Mouse (Mus musculus): ENCODE measurements at regions not wholly inside any gene's neighbourhood (a gene's known extent, or its start where the extent isn't known, plus 50 kb on each side); places are given as distances from the start of the nearest gene placed in this dataset.
A peak's percentile ranks its signal among the peaks of the same experiment; 100 is the strongest.

- H3K27me3 ChIP-seq (ENCODE audit: control insufficient read depth, insufficient read depth, low read length), result no peaks in the 10 kb centered on the region
- no peaks in the 10 kb centered on the region for H3K36me3 ChIP-seq (ENCODE audit: control insufficient read depth, insufficient read depth, low read length)
- H3K27ac ChIP-seq (ENCODE audit: low read depth, low read length), result no peak overlapping the region
- ATAC-seq (ENCODE audit: low FRiP score, low TSS enrichment), result no peak
- H3K4me2 ChIP-seq (replicated peaks; ENCODE audit: low read depth, low read length), result no peak overlapping the region
- H3K4me1 ChIP-seq (ENCODE audit: control insufficient read depth, insufficient read depth, low read length), result no peaks in the 10 kb centered on the region
- H3K9me3 ChIP-seq (ENCODE audit: control insufficient read depth, low read length), result no peaks in the 10 kb centered on the region
- no peak overlapping the region for H3K9ac ChIP-seq (ENCODE audit: low read depth, low read length)
- H3K4me3 ChIP-seq (ENCODE audit: low read length), result no peak overlapping the region
- WGBS, result 89% methylated on average over 8 of the region's 8 CpGs
Measured at GRCm38 (mm10) chr9:52835481-52836150, 156.0 kb upstream of the AI593442 start.

GRCm38 (mm10) chr9:52826781-52827180 lies 147.2 kb upstream of the AI593442 start:
- ATAC-seq (ENCODE audit: low FRiP score, low TSS enrichment), result no peak
- no peaks in the 10 kb centered on the region for H3K9me3 ChIP-seq (ENCODE audit: control insufficient read depth, low read length)
- H3K9ac ChIP-seq (ENCODE audit: low read depth, low read length), result no peak overlapping the region
- no peak overlapping the region for H3K4me2 ChIP-seq (replicated peaks; ENCODE audit: low read depth, low read length)
- H3K4me3 ChIP-seq (ENCODE audit: low read length), result no peak overlapping the region
- H3K27ac ChIP-seq (ENCODE audit: low read depth, low read length), result no peak overlapping the region
- 83% methylated on average over 1 of the region's 1 CpGs for WGBS
- H3K27me3 ChIP-seq (ENCODE audit: control insufficient read depth, insufficient read depth, low read length), result no peaks in the 10 kb centered on the region
- no peaks in the 10 kb centered on the region for H3K4me1 ChIP-seq (ENCODE audit: control insufficient read depth, insufficient read depth, low read length)
- H3K36me3 ChIP-seq (ENCODE audit: control insufficient read depth, insufficient read depth, low read length), result no peaks in the 10 kb centered on the region

- H3K36me3 ChIP-seq (ENCODE audit: control insufficient read depth, insufficient read depth, low read length), result no peaks in the 10 kb centered on the region
- H3K4me1 ChIP-seq (ENCODE audit: control insufficient read depth, insufficient read depth, low read length), result no peaks in the 10 kb centered on the region
- no peaks in the 10 kb centered on the region for H3K9me3 ChIP-seq (ENCODE audit: control insufficient read depth, low read length)
- no peak overlapping the region for H3K9ac ChIP-seq (ENCODE audit: low read depth, low read length)
- no peak overlapping the region for H3K4me3 ChIP-seq (ENCODE audit: low read length)
- H3K27ac ChIP-seq (ENCODE audit: low read depth, low read length), result no peak overlapping the region
- H3K27me3 ChIP-seq (ENCODE audit: control insufficient read depth, insufficient read depth, low read length), result no peaks in the 10 kb centered on the region
- ATAC-seq (ENCODE audit: low FRiP score, low TSS enrichment), result no peak
- WGBS, result 70% methylated on average over 4 of the region's 4 CpGs
- no peak overlapping the region for H3K4me2 ChIP-seq (replicated peaks; ENCODE audit: low read depth, low read length)
Measured at GRCm38 (mm10) chr9:52816309-52816708, 136.7 kb upstream of the AI593442 start.

GRCm38 (mm10) chr9:52802969-52803368 lies 123.4 kb upstream of the AI593442 start:
- Histone ChIP-seq H3K27ac (ENCODE audit: low read depth, low read length) (no peak overlapping the region), H3K9me3 (ENCODE audit: control insufficient read depth, low read length) (no peaks in the 10 kb centered on the region), H3K4me3 (ENCODE audit: low read length) (no peak overlapping the region), H3K4me2 (replicated peaks; ENCODE audit: low read depth, low read length) (no peak overlapping the region), H3K4me1 (ENCODE audit: control insufficient read depth, insufficient read depth, low read length) (no peaks in the 10 kb centered on the region), H3K27me3 (ENCODE audit: control insufficient read depth, insufficient read depth, low read length) (no peaks in the 10 kb centered on the region), H3K9ac (ENCODE audit: low read depth, low read length) (no peak overlapping the region), H3K36me3 (ENCODE audit: control insufficient read depth, insufficient read depth, low read length) (no peaks in the 10 kb centered on the region)
- 94% methylated on average over 13 of the region's 13 CpGs for WGBS
- ATAC-seq (ENCODE audit: low FRiP score, low TSS enrichment), result no peak

- Histone ChIP-seq H3K9me3 (ENCODE audit: control insufficient read depth, low read length) (no peaks in the 10 kb centered on the region), H3K9ac (ENCODE audit: low read depth, low read length) (no peak overlapping the region), H3K4me3 (ENCODE audit: low read length) (no peak overlapping the region), H3K27ac (ENCODE audit: low read depth, low read length) (no peak overlapping the region), H3K36me3 (ENCODE audit: control insufficient read depth, insufficient read depth, low read length) (no peaks in the 10 kb centered on the region), H3K27me3 (ENCODE audit: control insufficient read depth, insufficient read depth, low read length) (no peaks in the 10 kb centered on the region), H3K4me1 (ENCODE audit: control insufficient read depth, insufficient read depth, low read length) (no peaks in the 10 kb centered on the region), H3K4me2 (replicated peaks; ENCODE audit: low read depth, low read length) (no peak overlapping the region)
- ATAC-seq (ENCODE audit: low FRiP score, low TSS enrichment), result no peak
- 87% methylated on average over 5 of the region's 5 CpGs for WGBS
Measured at GRCm38 (mm10) chr9:52801801-52802200, 122.2 kb upstream of the AI593442 start.

- no peaks in the 10 kb centered on the region for H3K9me3 ChIP-seq (ENCODE audit: control insufficient read depth, low read length)
- ATAC-seq (ENCODE audit: low FRiP score, low TSS enrichment), result no peak
- no peaks in the 10 kb centered on the region for H3K36me3 ChIP-seq (ENCODE audit: control insufficient read depth, insufficient read depth, low read length)
- no peaks in the 10 kb centered on the region for H3K4me1 ChIP-seq (ENCODE audit: control insufficient read depth, insufficient read depth, low read length)
- no peak overlapping the region for H3K4me3 ChIP-seq (ENCODE audit: low read length)
- no peaks in the 10 kb centered on the region for H3K27me3 ChIP-seq (ENCODE audit: control insufficient read depth, insufficient read depth, low read length)
- WGBS, result 85% methylated on average over 3 of the region's 3 CpGs
- H3K27ac ChIP-seq (ENCODE audit: low read depth, low read length), result no peak overlapping the region
- no peak overlapping the region for H3K9ac ChIP-seq (ENCODE audit: low read depth, low read length)
- H3K4me2 ChIP-seq (replicated peaks; ENCODE audit: low read depth, low read length), result no peak overlapping the region
Measured at GRCm38 (mm10) chr9:52800476-52800875, 120.9 kb upstream of the AI593442 start.

GRCm38 (mm10) chr9:52792596-52792995 lies 113.0 kb upstream of the AI593442 start:
- Histone ChIP-seq H3K27ac (ENCODE audit: low read depth, low read length) (no peak overlapping the region), H3K4me3 (ENCODE audit: low read length) (no peak overlapping the region), H3K4me1 (ENCODE audit: control insufficient read depth, insufficient read depth, low read length) (no peaks in the 10 kb centered on the region), H3K9ac (ENCODE audit: low read depth, low read length) (no peak overlapping the region), H3K4me2 (replicated peaks; ENCODE audit: low read depth, low read length) (no peak overlapping the region), H3K36me3 (ENCODE audit: control insufficient read depth, insufficient read depth, low read length) (no peaks in the 10 kb centered on the region), H3K27me3 (ENCODE audit: control insufficient read depth, insufficient read depth, low read length) (no peaks in the 10 kb centered on the region), H3K9me3 (ENCODE audit: control insufficient read depth, low read length) (no peaks in the 10 kb centered on the region)
- WGBS, result 36% methylated on average over 1 of the region's 1 CpGs
- ATAC-seq (ENCODE audit: low FRiP score, low TSS enrichment), result no peak

GRCm38 (mm10) chr9:52782520-52782919 lies 102.9 kb upstream of the AI593442 start:
- no peak overlapping the region for H3K4me2 ChIP-seq (replicated peaks; ENCODE audit: low read depth, low read length)
- 90% methylated on average over 3 of the region's 3 CpGs for WGBS
- no peaks in the 10 kb centered on the region for H3K36me3 ChIP-seq (ENCODE audit: control insufficient read depth, insufficient read depth, low read length)
- H3K27ac ChIP-seq (ENCODE audit: low read depth, low read length), result no peak overlapping the region
- H3K4me1 ChIP-seq (ENCODE audit: control insufficient read depth, insufficient read depth, low read length), result no peaks in the 10 kb centered on the region
- no peaks in the 10 kb centered on the region for H3K9me3 ChIP-seq (ENCODE audit: control insufficient read depth, low read length)
- no peak overlapping the region for H3K9ac ChIP-seq (ENCODE audit: low read depth, low read length)
- H3K4me3 ChIP-seq (ENCODE audit: low read length), result no peak overlapping the region
- ATAC-seq (ENCODE audit: low FRiP score, low TSS enrichment), result no peak
- no peaks in the 10 kb centered on the region for H3K27me3 ChIP-seq (ENCODE audit: control insufficient read depth, insufficient read depth, low read length)

GRCm38 (mm10) chr9:52776542-52776941 lies 97.0 kb upstream of the AI593442 start:
- WGBS, result 12% methylated on average over 6 of the region's 6 CpGs

More at GRCm38 (mm10) chr9:52776542-52776941, 97.0 kb upstream of the AI593442 start:
- Histone ChIP-seq H3K36me3 (ENCODE audit: control insufficient read depth, insufficient read depth, low read length) (no peaks in the 10 kb centered on the region), H3K4me3 (ENCODE audit: low read length) (no peak overlapping the region), H3K27me3 (ENCODE audit: control insufficient read depth, insufficient read depth, low read length) (no peaks in the 10 kb centered on the region), H3K4me2 (replicated peaks; ENCODE audit: low read depth, low read length) (no peak overlapping the region), H3K27ac (ENCODE audit: low read depth, low read length) (no peak overlapping the region), H3K9ac (ENCODE audit: low read depth, low read length) (no peak overlapping the region), H3K4me1 (ENCODE audit: control insufficient read depth, insufficient read depth, low read length) (peaks cover 6% of the 10 kb centered on the region; the same call in 1 of the 2 replicates), H3K9me3 (ENCODE audit: control insufficient read depth, low read length) (no peaks in the 10 kb centered on the region)
- 0 out of 2 replicates have a peak, but pooled peaks have one; percentile 69 for ATAC-seq (ENCODE audit: low FRiP score, low TSS enrichment)
